Mouse (Mus musculus) kidney, embryonic 14.5 days (tissue): ENCODE results near the gene U2af1. TPM values are rescaled to one million over a fixed set of nuclear protein-coding genes. Genes with fewer than 3 reads are reported as not detected.
"Not testable (repeated sequence)": the region's sequence is repeated elsewhere in the genome, so short reads cannot be mapped to it uniquely, and the experiment has no call there.

Experiments
- ATAC-seq: fragments of 200-750 bp; cut with Nextera tagmentation; 2 replicates; pipeline ENCODE4 v1.8.0; 2017; ENCODE audit warnings: moderate number of reproducible peaks, mild to moderate bottlenecking, moderate TSS enrichment, moderate library complexity; ENCODE audit not compliant: low FRiP score, low TSS enrichment
- H3K27ac ChIP-seq: fragments of 300-500 bp; sonication (generic); 2 replicates; pipeline ENCODE4 v1.5.1; 2014; ENCODE audit warnings: low read depth, mild to moderate bottlenecking, low read length, moderate library complexity, mixed read lengths
- H3K27me3 ChIP-seq: fragments of 300-500 bp; sonication (generic); 2 replicates; pipeline ENCODE4 v1.6.1; 2014; ENCODE audit warnings: mild to moderate bottlenecking, low read length; ENCODE audit not compliant: control insufficient read depth, insufficient read depth
- H3K36me3 ChIP-seq: fragments of 300-500 bp; sonication (generic); 2 replicates; pipeline ENCODE4 v1.6.1; 2014; ENCODE audit warnings: low read length, mixed read lengths; ENCODE audit not compliant: control insufficient read depth, insufficient read depth
- H3K4me1 ChIP-seq: fragments of 300-500 bp; sonication (generic); 2 replicates; pipeline ENCODE4 v1.6.1; 2014; ENCODE audit warnings: low read length, mixed read lengths; ENCODE audit not compliant: control insufficient read depth, insufficient read depth
- H3K4me2 ChIP-seq: fragments of 300-500 bp; sonication (generic); replicated peaks from 2 replicates; pipeline ENCODE4 v1.6.1; 2014; ENCODE audit warnings: low read depth, mild to moderate bottlenecking, low read length
- H3K4me3 ChIP-seq: fragments of 300-500 bp; sonication (generic); 2 replicates; pipeline ENCODE4 v1.5.1; 2014; ENCODE audit warnings: mild to moderate bottlenecking, low read length
- H3K9ac ChIP-seq: fragments of 300-500 bp; sonication (generic); 2 replicates; pipeline ENCODE4 v1.6.1; 2014; ENCODE audit warnings: low read depth, mild to moderate bottlenecking, low read length, moderate library complexity
- H3K9me3 ChIP-seq: fragments of 300-500 bp; sonication (generic); 2 replicates; pipeline ENCODE4 v1.6.1; 2016; ENCODE audit warnings: low read length; ENCODE audit not compliant: control insufficient read depth
- WGBS: fragments of 180-500 bp; shearing (Covaris S2); extraction: QIAGEN DNeasy Blood & Tissue Kit; methylation state at CpG from one replicate; pipeline ENCODE4 v1.1.7; 2014; 5-methylcytosine and 5-hydroxymethylcytosine counted together
- polyA plus RNA-seq: library from polyadenylated mRNA; unstranded; fragments of >200 nt; fragmentation: Nextera tagmentation; extraction: Ambion mirVana; gene quantifications from 2 replicates; pipeline ENCODE4 v1.2.1, GENCODE M21; 2014

Gene U2af1
- polyA plus RNA-seq, 1 experiment from 2014 or later, result 195 TPM

GRCm38 (mm10) chr17:31613086-31613755 lies 45.5 kb downstream of the U2af1 start:
- H3K4me2 ChIP-seq, result no peak overlapping the region
- no peaks in the 10 kb centered on the region for H3K27me3 ChIP-seq
- no peak for ATAC-seq
- no peak overlapping the region for H3K27ac ChIP-seq
- no peak overlapping the region for H3K4me3 ChIP-seq
- H3K4me1 ChIP-seq, result no peaks in the 10 kb centered on the region
- no peaks in the 10 kb centered on the region for H3K36me3 ChIP-seq
- WGBS, result 67% methylated on average over 4 of the region's 4 CpGs
- no peaks in the 10 kb centered on the region for H3K9me3 ChIP-seq
- no peak overlapping the region for H3K9ac ChIP-seq

- no peaks in the 10 kb centered on the region for H3K9me3 ChIP-seq
- ATAC-seq, result no peak
Measured at GRCm38 (mm10) chr17:31609895-31610294, 48.8 kb downstream of the U2af1 start.

GRCm38 (mm10) chr17:31609173-31609572 lies 49.5 kb downstream of the U2af1 start:
- H3K4me2 ChIP-seq, H3K9ac ChIP-seq, H3K27ac ChIP-seq, H3K27me3 ChIP-seq, H3K9me3 ChIP-seq, H3K4me3 ChIP-seq, H3K4me1 ChIP-seq, ATAC-seq: not testable (repeated sequence)
- WGBS, result 94% methylated on average over 3 of the region's 3 CpGs
- peaks cover 19% of the 10 kb centered on the region for H3K36me3 ChIP-seq

More at GRCm38 (mm10) chr17:31609895-31610294, 48.8 kb downstream of the U2af1 start:
- H3K4me2 ChIP-seq, result no peak overlapping the region
- no peak overlapping the region for H3K27ac ChIP-seq
- 87% methylated on average over 3 of the region's 3 CpGs for WGBS
- H3K4me1 ChIP-seq, result no peaks in the 10 kb centered on the region
- peaks cover 17% of the 10 kb centered on the region for H3K36me3 ChIP-seq
- no peaks in the 10 kb centered on the region for H3K27me3 ChIP-seq
- H3K9ac ChIP-seq, result no peak overlapping the region
- no peak overlapping the region for H3K4me3 ChIP-seq

GRCm38 (mm10) chr17:31607256-31607951 lies 51.3 kb downstream of the U2af1 start:
- no peak overlapping the region for H3K9ac ChIP-seq
- no peak overlapping the region for H3K4me2 ChIP-seq
- no peaks in the 10 kb centered on the region for H3K9me3 ChIP-seq
- ATAC-seq, result no peak
- no peak overlapping the region for H3K27ac ChIP-seq
- 79% methylated on average over 8 of the region's 8 CpGs for WGBS
- no peaks in the 10 kb centered on the region for H3K4me1 ChIP-seq
- no peaks in the 10 kb centered on the region for H3K27me3 ChIP-seq
- no peak overlapping the region for H3K4me3 ChIP-seq
- peaks cover 32% of the 10 kb centered on the region for H3K36me3 ChIP-seq

GRCm38 (mm10) chr17:31606424-31606823 lies 52.3 kb downstream of the U2af1 start:
- peaks cover 35% of the 10 kb centered on the region for H3K36me3 ChIP-seq
- no peak overlapping the region for H3K4me3 ChIP-seq
- no peak for ATAC-seq
- H3K4me1 ChIP-seq, result no peaks in the 10 kb centered on the region
- no peaks in the 10 kb centered on the region for H3K9me3 ChIP-seq
- WGBS, result 83% methylated on average over 7 of the region's 7 CpGs
- H3K4me2 ChIP-seq, result no peak overlapping the region
- no peak overlapping the region for H3K27ac ChIP-seq
- no peak overlapping the region for H3K9ac ChIP-seq
- H3K27me3 ChIP-seq, result no peaks in the 10 kb centered on the region

GRCm38 (mm10) chr17:31598593-31598992 lies 60.1 kb downstream of the U2af1 start:
- H3K36me3 ChIP-seq, result peaks cover 65% of the 10 kb centered on the region
- H3K4me3 ChIP-seq, result no peak overlapping the region
- ATAC-seq, result no peak
- WGBS, result 87% methylated on average over 8 of the region's 8 CpGs
- H3K4me1 ChIP-seq, result no peaks in the 10 kb centered on the region
- no peaks in the 10 kb centered on the region for H3K27me3 ChIP-seq
- H3K9me3 ChIP-seq, result no peaks in the 10 kb centered on the region
- no peak overlapping the region for H3K27ac ChIP-seq
- H3K4me2 ChIP-seq, result no peak overlapping the region
- no peak overlapping the region for H3K9ac ChIP-seq

- WGBS, result 90% methylated on average over 9 of the region's 9 CpGs
- no peaks in the 10 kb centered on the region for H3K4me1 ChIP-seq
- ATAC-seq, result no peak
- no peaks in the 10 kb centered on the region for H3K27me3 ChIP-seq
- H3K9ac ChIP-seq, result no peak overlapping the region
- H3K36me3 ChIP-seq, result peaks cover 62% of the 10 kb centered on the region
- H3K9me3 ChIP-seq, result no peaks in the 10 kb centered on the region
- H3K4me2 ChIP-seq, result no peak overlapping the region
- H3K27ac ChIP-seq, result no peak overlapping the region
- no peak overlapping the region for H3K4me3 ChIP-seq
Measured at GRCm38 (mm10) chr17:31597957-31598356, 60.7 kb downstream of the U2af1 start.

Other genes starting within 250 kb of the U2af1 start
- gene Wdr4, start 138.9 kb downstream of the U2af1 start, polyA plus RNA-seq, result 40.6 and 45.7 TPM in 2 replicates
- gene Ndufv3, start 138.8 kb downstream of the U2af1 start, polyA plus RNA-seq, result 231 and 270 TPM in 2 replicates
- 27.1 and 44.0 TPM in 2 replicates for gene Pknox1, start 94.2 kb downstream of the U2af1 start, polyA plus RNA-seq
- 2.1 and 2.7 TPM in 2 replicates for gene Cbs, start 21.7 kb downstream of the U2af1 start, polyA plus RNA-seq
- not detected in 2 replicates for gene Cryaa, start 18.9 kb upstream of the U2af1 start, polyA plus RNA-seq
- 16.8 and 17.3 TPM in 2 replicates for gene Sik1, start 196.9 kb upstream of the U2af1 start, polyA plus RNA-seq